Mouse (Mus musculus) adrenal gland, postnatal 25 days (tissue): Measurements from ENCODE around the gene Tnfsf12. TPM values are rescaled to one million over a fixed set of nuclear protein-coding genes. Genes with fewer than 3 reads are reported as not detected.
A peak's percentile ranks its signal among the peaks of the same experiment; 100 is the strongest.
"Not testable (repeated sequence)": the region's sequence is repeated elsewhere in the genome, so short reads cannot be mapped to it uniquely, and the experiment has no call there.

Source experiments
- DNase-seq: peaks from one replicate; pipeline ENCODE4 v3.0.0; 2021; ENCODE audit warnings: mixed read lengths
- total RNA-seq: library from RNA; stranded (reverse); gene quantifications from 2 replicates; pipeline ENCODE4 v1.2.3, GENCODE M21; 2021

The Tnfsf12 gene
- total RNA-seq, 1 experiment from 2014 or later, result 25.6 TPM

- no peak for DNase-seq
These were observed 8.4 kb upstream of the Tnfsf12 start for GRCm38 (mm10) chr11:69703814-69704612.

- DNase-seq, result not testable (repeated sequence)
These were observed 7.7 kb upstream of the Tnfsf12 start for GRCm38 (mm10) chr11:69703381-69703780.

GRCm38 (mm10) chr11:69702886-69703285 lies 7.2 kb upstream of the Tnfsf12 start:
- not testable (repeated sequence) for DNase-seq

GRCm38 (mm10) chr11:69699595-69699994 lies 3.9 kb upstream of the Tnfsf12 start:
- no peak for DNase-seq

- DNase-seq, result no peak
These were observed 2.9 kb upstream of the Tnfsf12 start for GRCm38 (mm10) chr11:69698574-69698973.

GRCm38 (mm10) chr11:69697396-69697795 lies 1.7 kb upstream of the Tnfsf12 start:
- DNase-seq, result no peak

- no peak for DNase-seq
These were observed 646 bp downstream of the Tnfsf12 start for GRCm38 (mm10) chr11:69695046-69695360.

- DNase-seq, result no peak
These were observed 2.2 kb downstream of the Tnfsf12 start for GRCm38 (mm10) chr11:69693421-69693965.

GRCm38 (mm10) chr11:69692863-69693262 lies 2.8 kb downstream of the Tnfsf12 start:
- DNase-seq, result no peak

GRCm38 (mm10) chr11:69692196-69692811 lies 3.3 kb downstream of the Tnfsf12 start:
- no peak for DNase-seq

GRCm38 (mm10) chr11:69689891-69690290 lies 5.8 kb downstream of the Tnfsf12 start:
- no peak for DNase-seq

GRCm38 (mm10) chr11:69687061-69687460 lies 8.6 kb downstream of the Tnfsf12 start:
- DNase-seq, result no peak

- DNase-seq, result peak; percentile 71
These were observed 9.3 kb downstream of the Tnfsf12 start for GRCm38 (mm10) chr11:69686377-69686776.

GRCm38 (mm10) chr11:69685526-69686148 lies 10.0 kb downstream of the Tnfsf12 start, which contains the start of gene Tnfsf13:
Gene Tnfsf13 (minus strand): TSS chr11:69685784.
- peak; percentile 55 for DNase-seq

- DNase-seq, result no peak
These were observed 10.7 kb downstream of the Tnfsf12 start for GRCm38 (mm10) chr11:69684936-69685335.

- DNase-seq, result no peak
These were observed 11.4 kb downstream of the Tnfsf12 start for GRCm38 (mm10) chr11:69684128-69684745.

- no peak for DNase-seq
These were observed 12.1 kb downstream of the Tnfsf12 start for GRCm38 (mm10) chr11:69683576-69683975.

- peak; percentile 84 for DNase-seq
These were observed 12.7 kb downstream of the Tnfsf12 start for GRCm38 (mm10) chr11:69682840-69683533.

- DNase-seq, result no peak
These were observed 13.3 kb downstream of the Tnfsf12 start for GRCm38 (mm10) chr11:69682209-69682839.

- DNase-seq, result peak; percentile 97
These were observed 14.1 kb downstream of the Tnfsf12 start, which contains the start of gene Senp3 for GRCm38 (mm10) chr11:69681314-69682208. Gene Senp3 (minus strand): TSS chr11:69682084.
